Mouse (Mus musculus): ENCODE results near the gene Gm10358. TPM values are rescaled to one million over a fixed set of nuclear protein-coding genes. Genes with fewer than 3 reads are reported as not detected.
"Not testable (repeated sequence)": the region's sequence is repeated elsewhere in the genome, so short reads cannot be mapped to it uniquely, and the experiment has no call there.

Gm10358 gene
- 1.6 and 2.7 TPM in 2 replicates for total RNA-seq (2014; rRNA removed)
- 0.20 TPM in 1 of 2 replicates, not detected in the other for polyA plus RNA-seq (2015; fragmentation: Nextera tagmentation; extraction: Ambion mirVana)

DNA sequence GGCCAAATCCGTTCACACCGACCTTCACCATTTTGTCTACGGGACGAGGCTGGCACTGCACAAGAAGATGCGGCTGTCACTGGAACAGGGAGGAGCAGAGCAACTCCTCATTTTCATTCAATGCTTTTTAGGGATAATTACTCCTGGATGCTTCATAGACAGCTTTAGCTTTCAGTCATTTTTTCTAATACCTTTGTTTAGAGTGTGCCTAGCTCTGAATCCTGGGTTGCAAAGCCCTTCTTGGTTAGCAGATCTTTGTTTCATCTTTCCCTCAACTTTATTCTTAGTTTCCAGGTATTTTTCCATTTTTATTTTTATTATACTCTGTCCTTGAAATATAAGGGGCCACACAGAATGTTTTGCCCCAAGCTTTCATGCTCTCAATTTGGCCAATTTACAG, at the start of gene Gm10358:
Gm10358 (minus strand) TSS at position 101 of the 400 bp plus-strand sequence.
- Histone ChIP-seq H3K36me3 (ENCODE audit: insufficient read depth, low read length) (no peaks in the 10 kb centered on the region), H3K27me3 (ENCODE audit: insufficient read depth, low read length) (no peaks in the 10 kb centered on the region), H3K9ac (replicated peaks; ENCODE audit: low read length) (no peak within 1 kb of the TSS), H3K9me3 (ENCODE audit: low read length) (no peaks in the 10 kb centered on the region), H3K4me2 (ENCODE audit: low read depth, low read length) (no peak within 1 kb of the TSS), H3K27ac (no peak within 1 kb of the TSS), H3K4me3 (ENCODE audit: low read length) (no peak within 1 kb of the TSS), H3K4me1 (ENCODE audit: insufficient read depth, low read length) (no peaks in the 10 kb centered on the region)
- no peak for TF ChIP-seq CTCF (IDR thresholded peaks at IDR 0.05; ENCODE audit: low read depth)
- no peak for DNase-seq (ENCODE audit: low spot score)
- ATAC-seq = no peak
- 94% methylated on average over 5 of the region's 5 CpGs for WGBS

DNA sequence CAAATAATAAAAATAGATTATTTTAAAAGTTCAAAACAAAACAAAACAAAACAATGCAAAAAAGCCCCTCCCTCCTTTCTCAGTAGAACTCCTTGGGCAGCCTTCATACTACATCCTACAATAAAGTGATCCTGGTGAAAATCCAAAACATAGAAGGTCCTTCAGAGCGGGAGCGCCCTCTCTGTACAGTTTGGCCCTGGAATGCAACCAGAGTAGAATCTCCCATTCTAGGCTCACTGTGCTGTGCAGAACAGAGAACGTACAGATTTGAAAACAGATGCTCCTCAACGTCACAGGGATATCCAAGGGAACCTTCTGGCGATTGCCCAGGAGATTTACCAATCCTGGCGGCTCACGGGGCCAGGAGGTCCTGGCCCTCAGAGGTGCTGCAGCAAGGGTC, 42.0 kb upstream of the Gm10358 start, which contains the start of gene Iqcm:
Iqcm (plus strand) TSS at position 301 of the 400 bp plus-strand sequence.
- no peak for ATAC-seq
- no peak for TF ChIP-seq CTCF (IDR thresholded peaks at IDR 0.05; ENCODE audit: low read depth)
- H3K4me1 ChIP-seq (ENCODE audit: insufficient read depth, low read length) = no peaks in the 10 kb centered on the region
- no peak within 1 kb of the TSS for H3K27ac ChIP-seq
- H3K4me2 ChIP-seq (ENCODE audit: low read depth, low read length) = no peak within 1 kb of the TSS
- H3K4me3 ChIP-seq (ENCODE audit: low read length) = no peak within 1 kb of the TSS
- no peak within 1 kb of the TSS for H3K9ac ChIP-seq (replicated peaks; ENCODE audit: low read length)
- no peaks in the 10 kb centered on the region for H3K27me3 ChIP-seq (ENCODE audit: insufficient read depth, low read length)
- WGBS = 88% methylated on average over 7 of the region's 7 CpGs
- H3K9me3 ChIP-seq (ENCODE audit: low read length) = no peaks in the 10 kb centered on the region
- H3K36me3 ChIP-seq (ENCODE audit: insufficient read depth, low read length) = no peaks in the 10 kb centered on the region
- DNase-seq (ENCODE audit: low spot score) = no peak

- not testable (repeated sequence) for H3K4me1 ChIP-seq (ENCODE audit: insufficient read depth, low read length); H3K4me3 ChIP-seq (ENCODE audit: low read length); H3K9me3 ChIP-seq (ENCODE audit: low read length); H3K27ac ChIP-seq; H3K27me3 ChIP-seq (ENCODE audit: insufficient read depth, low read length); H3K36me3 ChIP-seq (ENCODE audit: insufficient read depth, low read length); DNase-seq (ENCODE audit: low spot score); H3K9ac ChIP-seq (replicated peaks; ENCODE audit: low read length); H3K4me2 ChIP-seq (ENCODE audit: low read depth, low read length); ATAC-seq
- WGBS = 85% methylated on average over 3 of the region's 3 CpGs
These were observed 9.3 kb upstream of the Gm10358 start for GRCm38 (mm10) chr8:75415696-75416095.

DNA sequence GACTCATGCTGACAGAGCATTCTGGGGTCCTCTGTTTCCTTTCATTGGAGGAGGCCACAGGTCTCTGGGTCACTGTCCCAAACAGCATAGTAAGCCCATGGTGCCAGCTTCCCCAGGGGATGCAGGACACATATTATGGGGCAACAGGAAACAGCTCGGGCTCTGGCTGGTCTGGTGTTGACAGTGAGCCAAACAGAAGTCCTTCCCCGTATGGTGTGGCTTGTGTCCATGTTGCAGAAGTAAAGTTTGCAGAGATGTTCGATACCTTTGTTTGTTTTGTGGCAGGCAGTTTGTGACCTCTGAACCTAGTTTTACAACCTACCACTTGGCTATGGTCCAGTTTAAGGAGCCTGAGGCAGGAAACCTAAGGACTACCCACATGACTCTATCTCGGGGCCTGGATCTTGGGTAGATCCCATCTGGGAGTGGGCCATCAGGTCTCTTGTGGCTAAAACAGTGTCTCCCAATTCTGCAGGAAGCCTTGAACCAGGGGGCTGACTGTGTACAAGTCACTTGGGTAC, 21.6 kb downstream of the Gm10358 start:
- no peak for ATAC-seq
- no peak for DNase-seq (ENCODE audit: low spot score)
- 89% methylated on average over 4 of the region's 4 CpGs for WGBS
- Histone ChIP-seq H3K4me3 (ENCODE audit: low read length) (no peak overlapping the region), H3K27ac (no peak overlapping the region), H3K36me3 (ENCODE audit: insufficient read depth, low read length) (no peaks in the 10 kb centered on the region), H3K4me1 (ENCODE audit: insufficient read depth, low read length) (no peaks in the 10 kb centered on the region), H3K27me3 (ENCODE audit: insufficient read depth, low read length) (no peaks in the 10 kb centered on the region), H3K9me3 (ENCODE audit: low read length) (peaks cover 4% of the 10 kb centered on the region; the same call in 1 of the 2 replicates), H3K9ac (replicated peaks; ENCODE audit: low read length) (no peak overlapping the region), H3K4me2 (ENCODE audit: low read depth, low read length) (no peak overlapping the region)
- no peak for TF ChIP-seq CTCF (IDR thresholded peaks at IDR 0.05; ENCODE audit: low read depth)

DNA sequence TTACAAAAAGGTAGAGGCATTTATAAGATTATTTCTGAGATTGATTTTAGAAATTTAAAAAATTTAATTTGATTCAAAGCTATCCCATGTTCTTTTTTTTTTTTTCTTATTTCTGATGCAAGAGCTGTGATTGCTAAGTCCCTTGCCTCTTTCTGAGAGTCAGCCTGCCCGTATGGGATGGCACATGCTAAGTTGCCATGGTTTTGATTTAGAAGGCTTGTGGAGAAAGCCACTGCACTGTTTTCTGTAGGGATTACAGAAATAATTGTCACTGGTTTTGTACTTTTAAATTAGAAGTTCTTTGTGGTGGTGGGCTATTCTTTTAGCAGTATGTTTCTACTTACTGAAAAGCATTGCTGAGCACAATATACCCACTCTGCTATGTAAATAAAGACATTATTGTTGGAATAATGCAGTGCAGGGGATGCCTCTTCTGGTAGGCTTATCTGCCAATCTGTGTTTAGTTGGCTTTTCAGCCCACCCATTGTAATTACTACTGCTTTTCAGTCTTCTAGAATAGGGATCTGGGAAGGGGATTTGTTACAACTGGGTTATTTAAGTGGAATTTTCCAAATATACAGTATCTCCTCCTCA, 30.8 kb downstream of the Gm10358 start:
- TF ChIP-seq CTCF (IDR thresholded peaks at IDR 0.05; ENCODE audit: low read depth) = no peak
- Histone ChIP-seq H3K9me3 (ENCODE audit: low read length) (no peaks in the 10 kb centered on the region), H3K4me1 (ENCODE audit: insufficient read depth, low read length) (no peaks in the 10 kb centered on the region), H3K27me3 (ENCODE audit: insufficient read depth, low read length) (no peaks in the 10 kb centered on the region), H3K4me2 (ENCODE audit: low read depth, low read length) (no peak overlapping the region), H3K36me3 (ENCODE audit: insufficient read depth, low read length) (no peaks in the 10 kb centered on the region), H3K27ac (no peak overlapping the region), H3K9ac (replicated peaks; ENCODE audit: low read length) (no peak overlapping the region), H3K4me3 (ENCODE audit: low read length) (no peak overlapping the region)
- ATAC-seq (no peak), DNase-seq (ENCODE audit: low spot score) (no peak)
- WGBS = 35% methylated on average over 1 of the region's 1 CpGs

DNA sequence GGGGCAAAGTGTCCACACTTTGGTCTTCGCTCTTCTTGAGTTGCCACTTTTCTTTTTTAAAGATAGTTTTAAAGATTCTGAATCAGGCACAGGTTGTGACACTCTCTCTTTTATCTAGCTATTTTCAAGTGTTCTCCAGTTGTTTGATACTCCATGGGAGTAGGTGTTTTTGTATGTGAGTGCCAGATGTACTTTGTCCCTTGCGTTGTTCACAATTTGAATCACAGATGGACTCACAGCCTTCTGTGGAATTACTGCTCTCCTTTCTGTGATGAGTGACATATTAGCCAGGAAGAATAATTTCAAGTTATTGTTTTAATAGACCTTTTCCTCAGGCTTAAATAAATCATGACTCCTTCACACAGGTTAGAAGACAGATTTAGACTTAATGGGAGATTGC, 34.4 kb downstream of the Gm10358 start:
- DNase-seq (ENCODE audit: low spot score) (no peak), ATAC-seq (no peak)
- Histone ChIP-seq H3K9ac (replicated peaks; ENCODE audit: low read length) (no peak overlapping the region), H3K27me3 (ENCODE audit: insufficient read depth, low read length) (no peaks in the 10 kb centered on the region), H3K4me2 (ENCODE audit: low read depth, low read length) (no peak overlapping the region), H3K27ac (no peak overlapping the region), H3K36me3 (ENCODE audit: insufficient read depth, low read length) (no peaks in the 10 kb centered on the region), H3K4me1 (ENCODE audit: insufficient read depth, low read length) (no peaks in the 10 kb centered on the region), H3K4me3 (ENCODE audit: low read length) (no peak overlapping the region), H3K9me3 (ENCODE audit: low read length) (no peaks in the 10 kb centered on the region)
- no peak for TF ChIP-seq CTCF (IDR thresholded peaks at IDR 0.05; ENCODE audit: low read depth)
- WGBS = 98% methylated on average over 2 of the region's 2 CpGs

Other genes with a start within 250 kb of the Gm10358 start
- gene Rasd2, start 192.6 kb downstream of the Gm10358 start, total RNA-seq (2014; rRNA removed) = 7.2 and 9.5 TPM in 2 replicates
- 3.6 TPM in 2 replicates for gene Rasd2, start 192.6 kb downstream of the Gm10358 start, polyA plus RNA-seq (2015; fragmentation: Nextera tagmentation; extraction: Ambion mirVana)
- 0.16 TPM in 1 of 2 replicates, not detected in the other for gene Iqcm, start 42.1 kb upstream of the Gm10358 start, total RNA-seq (2014; rRNA removed)
- gene Iqcm, start 42.1 kb upstream of the Gm10358 start, polyA plus RNA-seq (2015; fragmentation: Nextera tagmentation; extraction: Ambion mirVana) = 0.18 and 0.21 TPM in 2 replicates